ENCODE assay signal across 7 mouse cellular contexts in the genomic region with DNA sequence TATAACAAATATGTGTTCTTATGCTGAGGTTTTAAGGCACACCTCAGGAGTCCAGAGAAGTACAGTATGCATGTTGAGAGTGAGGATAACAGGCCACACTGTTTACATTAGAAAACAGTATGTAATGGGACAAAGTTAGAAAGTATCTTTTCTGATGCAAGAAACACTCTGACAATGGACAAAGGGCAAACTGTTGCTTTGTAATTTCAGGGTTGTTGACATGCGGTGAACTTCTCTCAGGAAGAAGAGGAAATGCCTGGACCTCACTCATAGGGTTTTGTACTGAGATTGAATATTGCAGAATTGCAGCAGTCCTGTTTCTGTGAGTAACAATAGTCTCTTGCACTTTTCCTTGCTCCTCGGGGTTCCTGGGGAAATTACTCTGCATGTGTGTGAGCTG. TPM values are rescaled to one million over a fixed set of nuclear protein-coding genes. Genes with fewer than 3 reads are reported as not detected.
DNase-seq lines count a peak whose midpoint lies in the region; ATAC-seq and TF ChIP-seq lines count a peak whose summit lies in the region.

No protein-coding gene starts in this region.

- no peaks in the 10 kb centered on the region for H3K9me3 ChIP-seq in ES-E14 (ENCODE audit: control insufficient read depth, insufficient read depth, low read depth, low read length)
- no peaks in the 10 kb centered on the region for H3K9me3 ChIP-seq in heart, postnatal 0 days (replicated peaks; ENCODE audit: control insufficient read depth, low read length)

- WGBS in heart, postnatal 0 days, result 49% methylated on average over 2 of the region's 2 CpGs

- no peak for TF ChIP-seq CTCF in heart, postnatal 0 days (IDR thresholded peaks at IDR 0.05; ENCODE audit: low read depth)

- ATAC-seq in heart, postnatal 0 days (ENCODE audit: insufficient read depth, low read depth), result no peak

- no peaks in the 10 kb centered on the region for H3K27me3 ChIP-seq in heart, postnatal 0 days (ENCODE audit: control insufficient read depth, insufficient read depth, low read length)

- H3K36me3 ChIP-seq in ES-E14 (ENCODE audit: control insufficient read depth, insufficient read depth, low read length, poor library complexity, severe bottlenecking), result no peaks in the 10 kb centered on the region
- 0 out of 2 replicates have a peak, but pooled peaks cover 7% of the 10 kb centered on the region for H3K36me3 ChIP-seq in heart, postnatal 0 days (replicated peaks; ENCODE audit: control insufficient read depth, insufficient read depth, low read length)

- H3K4me3 ChIP-seq in ES-E14 (ENCODE audit: insufficient read depth in 1 of 2, low read depth in 1 of 2, low read length in 2 of 2, poor library complexity in 1 of 2, severe bottlenecking in 1 of 2), result peak overlapping the region; percentile 23 to 97; a peak in 3 of 4 replicates
- H3K4me3 ChIP-seq in heart, postnatal 0 days (ENCODE audit: low read depth, low read length), result peak overlapping the region; percentile 56

- H3K4me2 ChIP-seq in heart, postnatal 0 days (ENCODE audit: low read depth, low read length), result peak overlapping the region; percentile 64

- no peak overlapping the region for H3K27ac ChIP-seq in ES-E14 (ENCODE audit: insufficient read depth, low read depth, low read length, poor library complexity, severe bottlenecking)
- H3K27ac ChIP-seq in heart, postnatal 0 days (ENCODE audit: low read depth), result no peak overlapping the region

- TF ChIP-seq EP300 in heart, postnatal 0 days (IDR thresholded peaks at IDR 0.05; ENCODE audit: low read depth), result no peak

- H3K4me1 ChIP-seq in ES-E14 (ENCODE audit: control insufficient read depth in 2 of 2, insufficient read depth in 2 of 2, low read length in 2 of 2, poor library complexity in 1 of 2), result no peaks in the 10 kb centered on the region
- H3K4me1 ChIP-seq in heart, postnatal 0 days (ENCODE audit: control insufficient read depth, insufficient read depth), result 0 out of 2 replicates have a peak, but pooled peaks cover 4% of the 10 kb centered on the region

- H3K9ac ChIP-seq in ES-E14 (ENCODE audit: insufficient read depth, low read depth, low read length, poor library complexity, severe bottlenecking), result no peak overlapping the region; the same call in 1 of the 2 replicates
- peak overlapping the region; percentile 49; the same call in 1 of the 2 replicates for H3K9ac ChIP-seq in heart, postnatal 0 days (replicated peaks; ENCODE audit: low read depth, low read length)

- in situ Hi-C loops in ES-E14 (cut with MboI; ENCODE audit: low sequenced_read_pairs in 2 of 2, unreplicated experiment in 2 of 2), result no loop called here

- DNase-seq in 416B (ENCODE audit: low read depth), result peak; percentile 61
- DNase-seq in ES-E14 (ENCODE audit: low read depth, low spot score), result no peak
- DNase-seq in heart, postnatal 0 days (ENCODE audit: low spot score), result peak; percentile 7
- peak; percentile 4 for DNase-seq in lung, postnatal 10 days
- DNase-seq in thymus, postnatal 25 days, result no peak
- DNase-seq in frontal cortex, postnatal 36 days (ENCODE audit: low spot score in 2 of 2), result no peak
- no peak for DNase-seq in cerebellum, postnatal 14 days

TF ChIP-seq in ES-E14, 5 proteins besides CTCF, POLR2A, EP300 and RAD21:
- no peak for TF ChIP-seq MAFK (IDR thresholded peaks at IDR 0.05; ENCODE audit: insufficient read depth, low read depth, low read length)
- no peak for TF ChIP-seq HCFC1 (IDR thresholded peaks at IDR 0.05; ENCODE audit: borderline replicate concordance, insufficient read depth, low read length)
- no peak for TF ChIP-seq ZC3H11A (IDR thresholded peaks at IDR 0.05; ENCODE audit: borderline replicate concordance, low read depth, low read length)
- no peak for TF ChIP-seq CHD2 (IDR thresholded peaks at IDR 0.05; ENCODE audit: low read depth, low read length)
- no peak for TF ChIP-seq ZNF384 (IDR thresholded peaks at IDR 0.05; ENCODE audit: low read depth, low read length)

RNA-seq across cellular contexts. Expression of gene Zfp760, which starts 0.9 kb away (rescaled TPM):
- total RNA-seq in ES-E14 (2012; rRNA removed), result 9.7 and 10.0 TPM in 2 replicates
- 1.6 and 3.3 TPM in 2 replicates for total RNA-seq in heart, postnatal 0 days (2014; rRNA removed; ENCODE audit: low replicate concordance)
- 2.8 and 3.0 TPM in 2 replicates for polyA plus RNA-seq in heart, postnatal 0 days (2015; fragmentation: Nextera tagmentation; extraction: Ambion mirVana)

RNA-seq across cellular contexts. Expression of gene Gm10226, which starts 16.7 kb away (rescaled TPM):
- 3.4 TPM in 1 of 2 replicates, not detected in the other for total RNA-seq in ES-E14 (2012; rRNA removed)
- not detected in 2 replicates for total RNA-seq in heart, postnatal 0 days (2014; rRNA removed; ENCODE audit: low replicate concordance)
- polyA plus RNA-seq in heart, postnatal 0 days (2015; fragmentation: Nextera tagmentation; extraction: Ambion mirVana), result 2.1 and 2.8 TPM in 2 replicates

RNA-seq across cellular contexts. Expression of gene Zfp229, which starts 22.2 kb away (rescaled TPM):
- 47.0 and 47.5 TPM in 2 replicates for total RNA-seq in ES-E14 (2012; rRNA removed)
- 0.93 and 5.3 TPM in 2 replicates for total RNA-seq in heart, postnatal 0 days (2014; rRNA removed; ENCODE audit: low replicate concordance)
- 5.8 and 6.0 TPM in 2 replicates for polyA plus RNA-seq in heart, postnatal 0 days (2015; fragmentation: Nextera tagmentation; extraction: Ambion mirVana)

RNA-seq across cellular contexts. Expression of gene Zfp983, which starts 58.0 kb away (rescaled TPM):
- total RNA-seq in ES-E14 (2012; rRNA removed), result 0.95 and 1.1 TPM in 2 replicates
- total RNA-seq in heart, postnatal 0 days (2014; rRNA removed; ENCODE audit: low replicate concordance), result 1.5 and 3.2 TPM in 2 replicates
- 1.9 and 2.3 TPM in 2 replicates for polyA plus RNA-seq in heart, postnatal 0 days (2015; fragmentation: Nextera tagmentation; extraction: Ambion mirVana)

Comparison
In these comparisons a context has a peak if more than half of its experiments do, and no peak if none do; other contexts are left out.
1. DNase-seq: peak in 416B (single experiment), heart, postnatal 0 days (single experiment) and lung, postnatal 10 days (single experiment); none in ES-E14 (single experiment), thymus, postnatal 25 days (single experiment), frontal cortex, postnatal 36 days (0 of 2) and cerebellum, postnatal 14 days (0 of 2).